Mouse (Mus musculus): ENCODE results near the gene Gmnn. TPM values are rescaled to one million over a fixed set of nuclear protein-coding genes. Genes with fewer than 3 reads are reported as not detected.
"Not testable (repeated sequence)": the region's sequence is repeated elsewhere in the genome, so short reads cannot be mapped to it uniquely, and the experiment has no call there.

The Gmnn gene
- polyA plus RNA-seq, 1 experiment from 2014 or later = 102 TPM

- H3K9me3 ChIP-seq = no peaks in the 10 kb centered on the region
- no peak overlapping the region for H3K4me3 ChIP-seq
- H3K4me2 ChIP-seq = no peak overlapping the region
- H3K9ac ChIP-seq = no peak overlapping the region
- 57% methylated on average over 2 of the region's 2 CpGs for WGBS
- H3K27ac ChIP-seq (replicated peaks) = no peak overlapping the region
- no peaks in the 10 kb centered on the region for H3K27me3 ChIP-seq (replicated peaks)
- ATAC-seq (ENCODE audit: extremely low read depth, insufficient number of reproducible peaks, low FRiP score, low TSS enrichment) = no peak
- H3K4me1 ChIP-seq = peaks cover 6% of the 10 kb centered on the region; the same call in 1 of the 2 replicates
- H3K36me3 ChIP-seq = no peaks in the 10 kb centered on the region
These were observed 29.6 kb upstream of the Gmnn start for GRCm38 (mm10) chr13:24791349-24791748.

GRCm38 (mm10) chr13:24787477-24787876 is 25.8 kb upstream of the Gmnn start:
- H3K4me1 ChIP-seq = peaks cover 3% of the 10 kb centered on the region; the same call in 1 of the 2 replicates
- no peaks in the 10 kb centered on the region for H3K9me3 ChIP-seq
- H3K27ac ChIP-seq (replicated peaks) = no peak overlapping the region
- no peak overlapping the region for H3K4me2 ChIP-seq
- H3K36me3 ChIP-seq = no peaks in the 10 kb centered on the region
- no peak overlapping the region for H3K9ac ChIP-seq
- H3K4me3 ChIP-seq = no peak overlapping the region
- ATAC-seq (ENCODE audit: extremely low read depth, insufficient number of reproducible peaks, low FRiP score, low TSS enrichment) = no peak
- 74% methylated on average over 5 of the region's 5 CpGs for WGBS
- H3K27me3 ChIP-seq (replicated peaks) = no peaks in the 10 kb centered on the region

GRCm38 (mm10) chr13:24786014-24786490 is 24.3 kb upstream of the Gmnn start:
- WGBS = 41% methylated on average over 11 of the region's 11 CpGs
- H3K4me2 ChIP-seq = no peak overlapping the region
- H3K4me3 ChIP-seq = no peak overlapping the region
- H3K9ac ChIP-seq = no peak overlapping the region
- no peak for ATAC-seq (ENCODE audit: extremely low read depth, insufficient number of reproducible peaks, low FRiP score, low TSS enrichment)
- peaks cover 8% of the 10 kb centered on the region for H3K4me1 ChIP-seq
- no peak overlapping the region for H3K27ac ChIP-seq (replicated peaks)
- H3K9me3 ChIP-seq = no peaks in the 10 kb centered on the region
- no peaks in the 10 kb centered on the region for H3K36me3 ChIP-seq
- H3K27me3 ChIP-seq (replicated peaks) = no peaks in the 10 kb centered on the region

- Histone ChIP-seq H3K36me3 (no peaks in the 10 kb centered on the region), H3K27ac (replicated peaks) (no peak overlapping the region), H3K4me2 (no peak overlapping the region), H3K4me3 (no peak overlapping the region), H3K9me3 (no peaks in the 10 kb centered on the region), H3K9ac (no peak overlapping the region), H3K27me3 (replicated peaks) (no peaks in the 10 kb centered on the region), H3K4me1 (peaks cover 8% of the 10 kb centered on the region)
- WGBS = 61% methylated on average over 5 of the region's 5 CpGs
- ATAC-seq (ENCODE audit: extremely low read depth, insufficient number of reproducible peaks, low FRiP score, low TSS enrichment) = no peak
These were observed 20.2 kb upstream of the Gmnn start for GRCm38 (mm10) chr13:24781916-24782315.

- H3K27ac ChIP-seq (replicated peaks) = peak overlapping the region; percentile 42; the same call in 1 of the 2 replicates
- no peak for ATAC-seq (ENCODE audit: extremely low read depth, insufficient number of reproducible peaks, low FRiP score, low TSS enrichment)
- WGBS = 68% methylated on average over 8 of the region's 8 CpGs
These were observed 17.1 kb upstream of the Gmnn start for GRCm38 (mm10) chr13:24778706-24779380.

GRCm38 (mm10) chr13:24778026-24778425 is 16.3 kb upstream of the Gmnn start:
- Histone ChIP-seq H3K27ac (replicated peaks) (no peak overlapping the region), H3K9ac (no peak overlapping the region), H3K36me3 (no peaks in the 10 kb centered on the region), H3K4me3 (no peak overlapping the region), H3K9me3 (no peaks in the 10 kb centered on the region), H3K27me3 (replicated peaks) (no peaks in the 10 kb centered on the region), H3K4me2 (no peak overlapping the region), H3K4me1 (peaks cover 8% of the 10 kb centered on the region)
- 70% methylated on average over 2 of the region's 2 CpGs for WGBS
- ATAC-seq (ENCODE audit: extremely low read depth, insufficient number of reproducible peaks, low FRiP score, low TSS enrichment) = no peak

More at GRCm38 (mm10) chr13:24778706-24779380, 17.1 kb upstream of the Gmnn start:
- Histone ChIP-seq H3K27me3 (replicated peaks) (no peaks in the 10 kb centered on the region), H3K9ac (no peak overlapping the region), H3K36me3 (no peaks in the 10 kb centered on the region), H3K4me1 (peaks cover 8% of the 10 kb centered on the region), H3K4me3 (no peak overlapping the region), H3K9me3 (no peaks in the 10 kb centered on the region), H3K4me2 (no peak overlapping the region)

GRCm38 (mm10) chr13:24776146-24776844 is 14.6 kb upstream of the Gmnn start:
- Histone ChIP-seq H3K4me2 (no peak overlapping the region), H3K27me3 (replicated peaks) (no peaks in the 10 kb centered on the region), H3K4me3 (no peak overlapping the region), H3K9me3 (no peaks in the 10 kb centered on the region), H3K4me1 (no peaks in the 10 kb centered on the region), H3K27ac (replicated peaks) (no peak overlapping the region), H3K36me3 (no peaks in the 10 kb centered on the region), H3K9ac (no peak overlapping the region)
- WGBS = 54% methylated on average over 5 of the region's 7 CpGs
- no peak for ATAC-seq (ENCODE audit: extremely low read depth, insufficient number of reproducible peaks, low FRiP score, low TSS enrichment)

- not testable (repeated sequence) for H3K9ac ChIP-seq; H3K9me3 ChIP-seq; H3K27me3 ChIP-seq (replicated peaks); H3K36me3 ChIP-seq; H3K4me3 ChIP-seq; ATAC-seq (ENCODE audit: extremely low read depth, insufficient number of reproducible peaks, low FRiP score, low TSS enrichment); H3K27ac ChIP-seq (replicated peaks); H3K4me2 ChIP-seq; H3K4me1 ChIP-seq
- WGBS = 91% methylated on average over 10 of the region's 10 CpGs
These were observed 9.8 kb upstream of the Gmnn start for GRCm38 (mm10) chr13:24771482-24771881.

GRCm38 (mm10) chr13:24767809-24768208 is 6.1 kb upstream of the Gmnn start:
- ATAC-seq (ENCODE audit: extremely low read depth, insufficient number of reproducible peaks, low FRiP score, low TSS enrichment); H3K36me3 ChIP-seq; H3K4me1 ChIP-seq; H3K9me3 ChIP-seq; H3K27me3 ChIP-seq (replicated peaks); H3K4me2 ChIP-seq; H3K9ac ChIP-seq; H3K4me3 ChIP-seq; H3K27ac ChIP-seq (replicated peaks): not testable (repeated sequence)
- 67% methylated on average over 4 of the region's 4 CpGs for WGBS

GRCm38 (mm10) chr13:24762254-24762653 is 531 bp upstream of the Gmnn start:
- ATAC-seq (ENCODE audit: extremely low read depth, insufficient number of reproducible peaks, low FRiP score, low TSS enrichment) = no peak
- 26% methylated on average over 4 of the region's 4 CpGs for WGBS

GRCm38 (mm10) chr13:24761083-24761402 is 680 bp downstream of the Gmnn start:
- peaks cover 24% of the 10 kb centered on the region for H3K4me1 ChIP-seq
- H3K27me3 ChIP-seq (replicated peaks) = no peaks in the 10 kb centered on the region
- no peak; the same call in 1 of the 2 replicates for ATAC-seq (ENCODE audit: extremely low read depth, insufficient number of reproducible peaks, low FRiP score, low TSS enrichment)
- WGBS = 3% methylated on average over 10 of the region's 10 CpGs
- H3K9ac ChIP-seq = peak overlapping the region; percentile 95
- peak overlapping the region; percentile 76 for H3K4me2 ChIP-seq
- peaks cover 37% of the 10 kb centered on the region for H3K36me3 ChIP-seq
- H3K4me3 ChIP-seq = peak overlapping the region; percentile 97
- H3K9me3 ChIP-seq = no peaks in the 10 kb centered on the region
- H3K27ac ChIP-seq (replicated peaks) = peak overlapping the region; percentile 97

More at GRCm38 (mm10) chr13:24762254-24762653, 531 bp upstream of the Gmnn start:
- Histone ChIP-seq H3K4me1 (peaks cover 24% of the 10 kb centered on the region), H3K9me3 (no peaks in the 10 kb centered on the region), H3K9ac (peak overlapping the region; percentile 95), H3K36me3 (peaks cover 25% of the 10 kb centered on the region), H3K27me3 (replicated peaks) (no peaks in the 10 kb centered on the region), H3K4me2 (peak overlapping the region; percentile 76), H3K27ac (replicated peaks) (peak overlapping the region; percentile 97), H3K4me3 (peak overlapping the region; percentile 97)

Data from heart, embryonic 13.5 days (tissue).